Mouse (Mus musculus) mature B cell (primary cell): ENCODE data around the gene Tnf.

Experiments
- in situ Hi-C: fragments of 300-500 bp; cut with MboI; formaldehyde crosslinking; loops from 2 replicates; pipeline ENCODE4 v1.14.3; 2019

The Tnf gene

GRCm38 (mm10) chr17:35198946-35199345, 2.9 kb downstream of the Tnf start:
- in situ Hi-C loops: no loop called here

DNA sequence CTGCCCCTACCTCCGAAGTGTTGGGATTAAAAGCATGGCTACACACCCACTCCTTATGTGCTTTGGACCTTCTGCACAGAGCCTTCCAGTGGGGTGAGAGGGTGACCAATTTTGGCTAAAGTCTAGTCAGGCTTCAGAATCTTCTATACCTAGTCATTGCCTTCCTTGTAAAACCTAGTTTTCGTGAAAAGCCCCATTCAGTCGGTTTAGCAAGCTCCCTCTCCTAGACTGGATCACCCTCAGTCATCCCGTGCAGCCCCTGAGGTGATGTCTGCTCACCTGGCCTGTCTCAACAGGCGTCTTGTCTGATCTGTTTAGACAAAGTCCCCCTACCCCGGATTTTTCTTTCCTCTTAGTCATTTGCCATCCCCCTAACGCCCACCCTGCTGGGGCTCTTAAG, 3.8 kb downstream of the Tnf start:
- in situ Hi-C loops: no loop called here

DNA sequence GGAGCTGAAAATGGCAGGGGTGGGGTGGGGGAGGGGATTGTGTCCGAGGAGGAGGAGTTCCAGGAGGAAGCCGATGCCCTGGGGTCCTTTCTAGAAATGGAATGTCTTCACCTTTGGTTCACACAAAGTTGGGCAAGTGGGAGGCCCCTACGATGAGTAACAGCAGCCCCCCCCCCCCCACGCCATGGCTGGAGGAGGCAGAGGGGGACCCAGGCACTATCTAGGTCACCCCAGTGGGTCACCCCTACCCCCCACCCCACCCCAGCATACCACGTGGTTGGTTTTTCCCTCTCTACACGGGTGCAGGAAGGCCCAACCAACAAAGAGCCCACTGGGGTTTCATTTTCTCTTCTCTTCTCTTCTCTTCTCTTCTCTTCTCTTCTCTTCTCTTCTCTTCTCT, 4.7 kb downstream of the Tnf start:
- in situ Hi-C loops: no loop called here

GRCm38 (mm10) chr17:35196321-35196641, 5.5 kb downstream of the Tnf start:
- in situ Hi-C loops: no loop called here

DNA sequence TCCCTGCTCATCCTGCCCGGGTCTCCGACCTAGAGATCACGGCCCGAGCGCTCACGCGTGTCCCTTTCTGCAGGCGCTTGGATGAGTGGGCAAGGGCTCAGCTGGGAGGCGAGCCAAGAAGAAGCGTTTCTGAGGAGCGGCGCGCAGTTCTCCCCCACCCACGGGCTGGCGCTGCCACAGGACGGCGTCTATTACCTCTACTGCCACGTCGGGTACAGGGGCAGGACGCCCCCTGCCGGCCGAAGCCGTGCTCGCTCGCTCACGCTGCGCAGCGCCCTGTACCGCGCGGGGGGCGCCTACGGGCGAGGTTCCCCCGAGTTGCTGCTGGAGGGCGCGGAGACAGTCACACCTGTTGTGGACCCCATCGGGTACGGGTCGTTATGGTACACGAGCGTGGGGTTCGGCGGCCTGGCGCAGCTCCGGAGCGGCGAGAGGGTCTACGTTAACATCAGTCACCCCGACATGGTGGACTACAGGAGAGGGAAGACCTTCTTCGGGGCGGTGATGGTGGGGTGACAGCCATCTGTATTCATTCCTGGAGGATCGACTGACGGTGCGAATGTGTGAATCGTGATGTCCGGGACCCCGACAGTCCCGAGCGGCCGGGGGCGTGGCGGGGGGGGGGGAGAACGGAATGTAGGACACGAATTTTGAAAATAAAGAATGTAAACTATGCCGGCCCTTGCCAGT, 6.0 kb downstream of the Tnf start:
- in situ Hi-C loops: no loop called here

DNA sequence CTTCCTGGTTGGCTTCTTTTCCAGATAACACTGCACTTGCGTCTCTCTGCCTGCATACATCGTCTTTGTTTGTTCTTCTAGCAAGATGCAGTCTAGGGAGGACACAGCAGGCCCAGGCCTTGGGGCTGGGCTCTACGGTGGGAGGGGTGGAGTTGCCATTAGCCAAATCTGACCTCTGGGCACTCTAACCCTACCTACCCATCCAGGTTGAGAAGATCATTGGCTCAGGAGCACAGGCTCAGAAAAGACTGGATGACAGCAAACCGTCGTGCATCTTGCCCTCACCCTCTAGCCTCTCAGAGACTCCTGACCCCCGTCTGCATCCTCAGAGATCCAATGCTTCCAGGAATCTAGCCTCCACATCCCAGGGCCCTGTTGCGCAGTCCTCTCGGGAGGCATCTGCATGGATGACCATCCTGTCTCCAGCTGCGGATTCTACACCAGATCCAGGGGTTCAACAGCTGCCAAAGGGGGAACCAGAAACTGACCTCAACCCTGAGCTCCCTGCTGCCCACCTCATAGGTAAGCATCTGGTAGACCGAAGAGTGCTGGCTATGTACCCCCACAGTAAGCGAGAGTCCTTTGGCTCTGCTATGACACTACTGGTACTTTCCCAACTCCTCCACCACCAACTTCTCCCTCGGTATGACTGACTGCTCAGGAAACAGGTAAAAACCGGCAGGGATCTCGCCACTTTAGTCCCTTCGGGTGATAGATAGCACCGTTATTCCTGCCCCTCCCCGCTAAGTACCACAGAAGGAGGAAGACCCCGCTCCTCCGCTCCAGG, 6.8 kb downstream of the Tnf start:
- in situ Hi-C loops: no loop called here

GRCm38 (mm10) chr17:35193881-35194843, 7.6 kb downstream of the Tnf start, which contains the start of gene Ltb:
Gene Ltb, plus strand, starts transcription at chr17:35194439.
- in situ Hi-C loops: no loop called here

DNA sequence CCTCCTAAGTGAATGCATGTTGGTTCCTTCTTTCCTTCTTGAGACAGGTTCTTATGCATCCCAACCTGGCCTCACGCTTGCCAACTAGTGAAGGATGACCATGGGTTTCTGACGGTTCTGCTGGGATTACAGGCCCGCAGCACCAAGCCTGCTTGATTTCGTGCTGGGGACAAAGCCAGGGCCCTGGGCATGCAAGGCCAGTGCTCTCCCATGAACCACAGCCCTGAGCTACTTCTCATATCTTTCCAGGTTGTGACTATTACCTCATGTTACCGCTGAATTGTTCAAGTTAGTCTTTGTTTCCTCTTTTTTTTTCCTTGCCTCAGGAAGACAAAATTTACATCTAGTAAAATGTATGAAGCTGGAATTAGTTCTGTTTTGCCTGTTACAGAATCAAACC, 8.9 kb downstream of the Tnf start:
- in situ Hi-C loops: no loop called here

GRCm38 (mm10) chr17:35191723-35192122, 10.1 kb downstream of the Tnf start:
- in situ Hi-C loops: no loop called here

- in situ Hi-C loops: no loop called here
These were observed 11.7 kb downstream of the Tnf start for GRCm38 (mm10) chr17:35190096-35190495.

DNA sequence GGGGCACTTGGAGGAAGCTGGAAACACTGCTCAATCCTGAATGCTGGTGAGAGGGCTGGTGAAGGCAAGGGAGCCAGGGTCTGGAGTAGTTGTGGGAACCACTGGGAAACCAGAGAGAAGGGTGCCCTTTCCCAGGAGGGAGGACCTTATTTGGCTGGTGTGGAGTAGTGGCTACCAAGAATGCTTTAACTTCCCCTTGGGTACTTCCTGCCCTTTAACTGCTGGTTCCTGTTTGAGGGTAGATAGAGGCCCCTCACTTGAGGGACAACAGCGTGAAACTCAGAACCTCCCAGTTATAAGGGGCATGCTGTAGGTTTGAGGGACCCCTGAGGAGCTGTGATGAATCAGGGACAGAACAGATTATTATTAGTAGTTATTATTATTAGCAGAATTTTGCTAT, 12.6 kb downstream of the Tnf start:
- in situ Hi-C loops: no loop called here

DNA sequence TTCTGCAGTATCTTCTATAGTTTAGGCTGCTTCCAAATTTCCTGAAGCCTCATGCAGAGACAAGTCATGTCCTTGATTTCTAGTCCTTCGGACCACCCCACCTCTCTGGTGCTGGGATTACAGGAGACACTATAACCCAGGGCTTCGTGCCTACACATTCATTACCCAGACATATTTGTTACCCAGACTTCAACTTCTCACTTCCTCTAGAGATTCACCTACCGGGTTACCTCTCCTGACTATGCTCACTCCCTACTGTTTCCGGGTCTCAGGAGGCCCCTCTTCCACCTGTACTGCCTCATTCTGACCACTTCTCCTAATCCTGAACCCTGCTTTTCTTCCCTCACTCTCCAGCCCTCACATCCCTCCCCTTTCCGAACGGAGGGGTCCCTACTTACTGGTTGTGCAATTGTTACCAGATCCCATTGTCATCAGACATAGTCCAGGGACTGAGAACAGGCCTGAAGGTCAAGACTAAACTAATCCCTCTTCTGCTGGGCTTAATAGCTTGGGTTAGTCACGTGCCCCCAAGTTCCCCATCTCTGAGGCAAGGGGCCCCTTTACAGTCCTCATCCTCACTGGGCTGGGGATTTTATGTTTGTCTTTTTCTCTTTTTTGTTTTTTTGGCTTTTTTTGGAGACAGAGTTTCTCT, 13.7 kb downstream of the Tnf start, which contains the start of gene Lst1:
TSS of gene Lst1 (minus strand) at position 481 of the 652 bp plus-strand sequence.
- in situ Hi-C loops: no loop called here

GRCm38 (mm10) chr17:35187345-35187744, 14.5 kb downstream of the Tnf start:
- in situ Hi-C loops: no loop called here

DNA sequence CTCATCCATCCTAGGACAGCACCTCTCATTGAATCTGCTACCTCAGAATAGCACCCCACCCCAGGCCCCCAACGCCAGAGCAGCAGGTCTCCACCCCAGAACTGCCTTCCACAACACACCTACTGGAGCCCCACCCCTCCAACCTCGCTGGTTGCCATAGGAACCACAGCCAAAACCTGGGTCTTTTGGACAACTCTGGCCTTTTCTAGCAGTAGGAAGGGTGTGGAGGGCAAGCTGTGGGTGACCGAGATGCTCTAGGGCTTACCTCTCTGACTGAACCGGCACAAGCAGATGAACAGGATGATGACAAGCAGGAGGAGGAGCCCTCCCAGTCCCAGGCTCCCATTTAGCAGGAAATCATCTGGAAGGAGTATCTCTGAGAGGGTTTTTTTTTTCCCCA, 15.1 kb downstream of the Tnf start:
- in situ Hi-C loops: no loop called here

- in situ Hi-C loops: no loop called here
These were observed 15.9 kb downstream of the Tnf start for GRCm38 (mm10) chr17:35185639-35186611.

- in situ Hi-C loops: no loop called here
These were observed 21.7 kb downstream of the Tnf start for GRCm38 (mm10) chr17:35180093-35180492.

DNA sequence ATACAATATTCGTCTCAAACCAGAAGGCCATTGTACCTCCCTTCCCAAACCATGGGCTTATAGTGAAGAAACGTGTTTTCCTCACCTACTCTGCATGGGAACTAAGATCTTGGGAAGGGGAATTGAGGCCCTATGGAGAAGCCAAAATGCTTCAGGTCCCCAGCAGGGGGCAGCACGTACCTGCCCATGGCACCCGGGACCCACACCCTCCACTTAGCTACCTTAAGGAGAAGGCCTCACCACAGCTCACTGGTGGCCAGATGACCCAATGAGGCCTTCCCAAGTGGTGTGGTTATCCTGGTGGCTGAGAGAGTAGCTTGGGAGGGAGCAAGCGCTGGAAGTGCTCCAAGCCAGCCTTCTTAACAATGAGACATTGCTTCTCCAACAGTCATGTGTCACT, 23.3 kb downstream of the Tnf start:
- in situ Hi-C loops: no loop called here

- in situ Hi-C loops: no loop called here
These were observed 25.8 kb downstream of the Tnf start, which contains the start of gene Aif1 for GRCm38 (mm10) chr17:35175968-35176367. Gene Aif1, minus strand, starts transcription at chr17:35176068.

DNA sequence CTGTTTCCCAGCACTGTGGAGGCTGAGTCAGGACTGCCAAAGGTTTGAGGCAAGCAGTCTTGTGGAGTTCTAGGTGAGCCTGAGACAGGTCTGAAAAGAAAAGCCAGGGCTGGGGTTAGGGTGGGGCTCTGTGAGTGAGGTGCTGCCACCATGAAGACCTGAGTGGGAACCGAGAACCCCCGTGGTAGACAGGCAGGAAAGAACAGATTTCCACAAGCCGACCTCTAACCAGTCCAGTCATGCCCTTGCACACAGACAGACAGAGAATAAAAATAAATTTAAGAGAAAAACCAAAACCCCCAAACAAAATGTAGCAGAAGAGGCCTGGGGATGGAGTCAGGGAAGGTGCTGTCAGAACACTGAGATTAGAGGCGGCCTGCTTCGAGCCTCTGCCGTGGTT, 26.4 kb downstream of the Tnf start:
- in situ Hi-C loops: no loop called here

DNA sequence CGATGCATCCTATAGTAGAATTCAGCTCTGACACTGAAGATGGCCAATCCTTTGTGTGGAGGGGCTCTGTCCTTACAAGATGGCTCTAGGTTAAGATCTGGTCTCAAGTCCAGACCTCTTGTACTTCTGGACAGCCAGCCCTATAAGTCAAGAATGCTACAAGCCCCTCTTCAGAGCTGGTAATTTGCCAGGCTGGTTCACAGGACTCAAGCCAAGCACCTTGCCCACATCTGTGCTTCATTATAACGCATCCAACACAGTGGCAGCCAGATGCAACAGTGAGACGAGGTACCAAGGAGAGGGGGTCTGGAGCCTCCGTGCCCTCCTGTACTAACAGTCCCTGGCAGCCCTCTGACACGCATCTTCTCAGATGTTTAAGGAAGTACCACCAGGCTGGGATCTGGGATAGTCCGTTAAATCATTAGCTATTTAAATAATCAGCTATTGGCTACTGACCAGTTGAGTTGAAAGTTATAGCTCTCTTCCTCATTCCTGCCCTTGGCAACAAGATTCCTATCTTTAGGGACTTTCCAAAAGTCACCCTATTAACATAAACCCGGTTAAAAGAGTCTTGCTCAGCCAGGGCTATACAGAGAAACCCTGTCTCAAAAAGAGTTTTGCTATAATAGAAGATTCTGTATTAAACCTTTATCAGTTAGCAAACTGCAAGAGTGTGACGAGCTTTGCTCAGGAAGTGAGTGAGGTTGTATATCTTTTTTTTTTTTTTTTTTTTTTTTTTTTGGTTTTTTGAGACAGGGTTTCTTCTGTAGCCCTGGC, 27.4 kb downstream of the Tnf start:
- in situ Hi-C loops: no loop called here
